Mouse (Mus musculus): Measurements from ENCODE around the gene Max.

The Max gene

GRCm38 (mm10) chr12:76920990-76921389 is 41.0 kb downstream of the Max start:
- no peak for DNase-seq (ENCODE audit: low spot score in 2 of 2)

GRCm38 (mm10) chr12:76920398-76920797 is 41.6 kb downstream of the Max start:
- no peak for DNase-seq (ENCODE audit: low spot score in 2 of 2)

GRCm38 (mm10) chr12:76918855-76919254 is 43.1 kb downstream of the Max start:
- DNase-seq (ENCODE audit: low spot score in 2 of 2) = no peak

- no peak for DNase-seq (ENCODE audit: low spot score in 2 of 2)
These were observed 43.9 kb downstream of the Max start for GRCm38 (mm10) chr12:76918113-76918512.

DNA sequence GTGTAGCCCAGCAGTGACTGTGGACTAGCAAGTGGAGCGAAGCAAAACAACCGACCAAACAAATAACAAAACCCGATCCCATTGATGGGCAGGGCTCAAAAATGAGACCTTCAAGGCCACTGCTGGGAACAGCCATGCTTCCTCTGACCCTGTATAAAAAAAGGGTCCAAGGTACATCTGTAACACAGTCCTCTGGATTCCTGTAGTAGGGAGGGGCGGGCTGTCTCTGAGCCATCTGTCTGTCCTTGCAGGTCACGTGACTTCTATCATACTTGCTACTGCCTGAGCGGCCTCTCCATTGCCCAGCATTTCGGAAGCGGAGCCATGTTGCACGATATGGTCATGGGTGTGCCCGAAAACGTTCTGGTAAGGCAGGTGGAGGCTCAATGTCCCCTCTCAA is 45.8 kb downstream of the Max start:
- no peak for DNase-seq (ENCODE audit: low spot score in 2 of 2)

DNA sequence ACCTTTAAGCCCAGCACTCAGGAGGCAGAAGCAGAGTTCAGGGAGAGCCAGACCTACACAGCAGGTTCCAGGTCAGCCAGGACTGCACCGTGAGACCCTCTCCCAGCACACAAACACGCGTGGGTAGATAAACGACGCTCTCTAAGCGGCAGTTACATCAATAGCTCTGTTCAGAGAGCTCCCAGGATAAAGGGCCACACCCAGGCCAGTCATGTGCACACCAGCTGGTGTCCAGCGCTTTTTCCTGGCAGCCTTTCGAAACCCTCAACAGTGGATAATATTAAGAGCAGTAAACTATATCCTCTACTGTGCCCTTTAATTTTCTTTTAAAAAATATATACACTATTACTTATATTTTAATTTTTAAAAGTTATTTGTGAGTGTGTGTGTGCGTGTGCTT is 49.8 kb downstream of the Max start:
- DNase-seq (ENCODE audit: low spot score in 2 of 2) = no peak

- no peak for DNase-seq (ENCODE audit: low spot score in 2 of 2)
These were observed 50.8 kb downstream of the Max start for GRCm38 (mm10) chr12:76911171-76911726.

- DNase-seq (ENCODE audit: low spot score in 2 of 2) = no peak
These were observed 51.6 kb downstream of the Max start for GRCm38 (mm10) chr12:76910258-76910940.

- no peak for DNase-seq (ENCODE audit: low spot score in 2 of 2)
These were observed 52.8 kb downstream of the Max start for GRCm38 (mm10) chr12:76909218-76909617.

- no peak for DNase-seq (ENCODE audit: low spot score in 2 of 2)
These were observed 55.7 kb downstream of the Max start for GRCm38 (mm10) chr12:76906278-76906677.

GRCm38 (mm10) chr12:76901508-76902294 is 60.3 kb downstream of the Max start:
- DNase-seq (ENCODE audit: low spot score in 2 of 2) = no peak

DNA sequence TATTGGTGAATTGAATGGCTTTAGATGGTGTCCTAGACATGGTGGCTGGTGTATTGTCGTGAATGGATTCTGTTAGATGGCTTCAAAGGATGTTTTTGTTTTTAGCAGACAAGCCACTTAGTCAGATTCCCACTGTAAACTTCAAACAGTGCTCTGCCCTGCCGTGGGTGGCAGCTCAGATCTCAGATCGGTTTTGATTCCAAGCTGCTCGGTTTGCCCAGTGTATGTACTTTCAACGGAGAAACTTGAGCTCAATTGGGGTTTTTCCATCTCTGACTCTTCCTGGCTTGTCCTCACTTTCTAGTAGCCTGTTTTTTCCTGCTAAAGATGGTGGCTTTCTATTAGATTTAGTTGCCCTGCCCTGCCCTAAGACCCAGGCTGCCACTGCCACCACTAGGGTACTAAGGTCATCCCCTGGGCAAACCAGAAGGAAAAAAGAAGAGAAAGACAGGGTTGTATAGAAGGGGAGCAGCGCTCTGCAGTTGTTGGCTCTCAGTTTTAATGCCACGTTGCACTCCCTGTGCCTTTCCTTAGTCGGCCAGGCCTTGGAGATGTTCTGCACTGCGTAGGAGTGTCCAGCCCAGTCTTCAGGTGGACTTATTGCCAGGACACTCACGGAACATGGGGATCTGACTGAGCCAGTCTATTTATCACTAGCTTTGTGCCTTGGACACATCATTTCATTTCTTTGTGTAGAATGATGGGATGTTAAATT is 62.6 kb downstream of the Max start:
- no peak for DNase-seq (ENCODE audit: low spot score in 2 of 2)

DNA sequence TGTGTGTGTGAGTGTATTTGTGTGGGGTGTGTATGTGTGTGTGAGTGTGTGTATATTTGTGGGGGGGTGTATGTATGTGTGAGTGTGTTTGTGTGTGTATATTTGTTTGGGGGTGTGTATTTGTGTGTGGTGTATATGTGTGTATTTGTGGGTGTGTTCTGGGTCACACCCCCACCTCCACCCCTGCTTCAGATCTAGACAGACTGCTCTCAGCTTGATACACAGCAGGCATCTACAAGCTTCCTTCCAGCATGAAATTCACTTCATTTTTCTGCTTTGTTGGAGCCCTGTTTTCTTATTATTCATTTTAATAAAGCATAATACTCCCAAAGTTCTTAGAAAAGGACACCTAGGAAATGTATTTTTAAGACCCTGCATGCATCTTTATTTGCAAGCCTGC is 63.9 kb downstream of the Max start:
- DNase-seq (ENCODE audit: low spot score in 2 of 2) = no peak

GRCm38 (mm10) chr12:76897006-76897405 is 65.0 kb downstream of the Max start:
- DNase-seq (ENCODE audit: low spot score in 2 of 2) = no peak

GRCm38 (mm10) chr12:76896566-76896965 is 65.4 kb downstream of the Max start:
- no peak for DNase-seq (ENCODE audit: low spot score in 2 of 2)

DNA sequence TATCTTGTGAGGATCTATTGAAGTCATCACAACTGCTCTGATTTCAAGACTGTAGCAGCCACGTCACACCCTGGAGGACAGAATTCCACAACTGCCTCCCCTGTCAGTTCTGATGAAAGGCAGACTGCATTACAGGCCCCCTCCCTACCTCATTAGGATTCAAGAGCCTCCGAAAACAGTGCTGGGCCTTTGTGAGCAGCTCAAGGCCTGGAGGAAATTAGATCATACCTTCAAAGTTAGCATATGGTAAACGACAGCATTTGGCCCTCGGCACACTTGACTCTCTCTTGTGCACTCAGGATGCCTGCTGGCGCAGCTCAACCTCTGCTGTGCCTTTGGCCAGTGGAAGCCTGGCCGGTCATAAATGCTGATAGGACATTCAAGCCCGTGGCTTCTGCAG is 66.2 kb downstream of the Max start:
- DNase-seq (ENCODE audit: low spot score in 2 of 2) = no peak

DNA sequence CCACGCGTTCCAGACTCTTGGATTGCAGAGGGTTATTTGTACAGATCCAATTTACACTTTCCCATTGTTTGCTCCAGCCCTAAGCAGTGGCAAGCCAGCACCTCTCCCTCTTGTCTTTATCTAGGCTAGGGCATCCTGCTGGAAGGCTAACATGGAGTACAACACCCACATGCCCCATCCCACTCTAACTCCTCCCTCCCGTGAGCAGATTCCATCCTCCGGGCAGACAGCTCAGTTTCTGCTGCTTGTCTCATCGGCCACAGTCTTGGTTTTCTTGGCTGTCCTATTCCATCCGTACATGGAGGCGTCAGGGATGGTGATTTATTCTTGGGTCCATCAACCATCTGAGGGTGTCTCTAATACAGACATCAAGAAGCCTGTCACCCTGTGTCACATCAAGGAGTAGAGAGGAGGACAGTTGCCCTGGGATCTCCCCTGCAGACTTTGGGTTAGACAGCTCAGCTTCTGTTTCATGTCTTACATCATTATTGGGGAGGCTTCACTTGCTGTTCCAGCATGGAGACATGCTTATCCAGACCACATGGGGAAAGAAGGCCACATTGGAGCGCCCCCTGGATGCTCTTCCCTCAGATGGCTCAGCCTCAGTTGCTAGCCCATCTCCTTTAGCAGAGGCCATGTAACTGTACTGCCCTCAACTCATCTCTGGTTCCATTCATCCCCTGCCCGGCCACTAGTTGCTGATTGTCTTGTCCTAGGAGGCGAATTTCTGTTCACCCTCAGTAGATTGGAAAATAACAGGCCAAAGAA is 67.0 kb downstream of the Max start:
- DNase-seq (ENCODE audit: low spot score in 2 of 2) = no peak

DNA sequence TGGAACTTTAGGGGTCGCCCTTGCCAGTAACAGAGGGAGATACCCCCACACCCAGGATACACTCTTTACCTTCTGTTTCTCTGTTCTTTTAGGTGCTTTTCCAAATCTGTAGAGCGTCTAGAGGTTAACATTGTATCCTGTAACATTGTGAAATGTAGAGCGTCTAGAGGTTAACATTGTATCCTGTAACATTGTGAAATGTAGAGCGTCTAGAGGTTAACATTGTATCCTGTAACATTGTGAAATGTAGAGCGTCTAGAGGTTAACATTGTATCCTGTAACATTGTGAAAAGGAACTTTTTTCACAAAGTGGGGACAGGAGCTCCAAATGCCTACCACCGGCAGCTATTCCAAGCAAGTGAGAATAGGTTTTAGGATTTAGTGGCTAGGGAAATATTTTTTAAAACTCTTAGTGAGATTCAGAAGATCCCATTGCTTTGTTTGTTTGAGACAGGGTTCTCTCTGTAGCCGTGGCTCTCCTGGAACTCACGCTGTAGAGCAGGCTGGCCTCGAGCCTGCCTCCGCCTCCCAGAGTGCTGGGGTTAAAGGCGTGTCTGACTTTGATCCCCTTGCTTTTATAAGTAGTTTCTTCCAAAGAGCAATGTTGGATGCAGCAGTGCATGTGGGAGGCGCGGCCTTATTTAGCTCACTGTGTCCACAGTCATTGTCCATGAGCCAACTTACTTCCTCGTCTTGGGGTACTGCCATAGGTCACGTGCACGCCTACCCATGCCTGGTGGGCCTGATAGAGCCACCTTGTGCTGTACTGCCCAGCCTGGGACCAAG is 68.9 kb downstream of the Max start:
- DNase-seq (ENCODE audit: low spot score in 2 of 2) = no peak

- no peak for DNase-seq (ENCODE audit: low spot score in 2 of 2)
These were observed 70.8 kb downstream of the Max start for GRCm38 (mm10) chr12:76891160-76891559.

DNA sequence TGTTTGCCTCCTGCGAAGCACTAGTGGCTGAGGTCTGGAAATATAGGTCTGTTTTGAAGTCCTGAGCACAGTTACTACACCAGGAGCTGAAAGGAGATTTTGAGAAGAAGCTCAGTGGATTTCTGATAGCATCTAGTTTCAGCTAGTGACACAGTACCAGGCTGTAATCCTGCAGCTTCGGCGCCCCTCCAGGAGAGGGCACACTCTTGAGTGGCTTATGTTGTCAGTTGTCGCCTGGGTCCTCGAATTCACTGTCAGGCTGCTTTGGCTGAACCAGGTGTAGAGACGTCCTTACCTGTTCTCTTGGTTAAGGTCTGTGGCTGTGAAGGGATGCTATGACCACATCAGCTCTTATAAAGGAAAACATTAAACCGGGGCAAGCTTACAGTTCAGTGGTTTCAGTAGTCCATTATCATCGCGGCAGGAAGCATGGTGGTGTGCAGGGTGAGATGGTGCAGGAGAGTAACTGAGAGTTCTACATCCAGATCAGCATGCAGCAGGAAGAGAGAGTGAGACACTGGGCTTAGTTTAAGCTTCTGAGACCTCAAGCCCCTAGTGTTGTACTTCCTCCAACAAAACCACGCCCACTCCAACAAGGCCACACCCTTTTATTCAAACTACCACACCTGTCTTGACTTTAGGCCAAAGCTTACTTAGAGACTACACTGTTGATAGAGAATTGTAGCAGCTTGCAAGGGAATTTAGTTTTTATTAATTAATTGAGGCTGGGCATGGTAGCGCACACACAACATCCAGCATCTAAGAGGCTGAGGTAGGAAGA is 72.4 kb downstream of the Max start:
- no peak for DNase-seq (ENCODE audit: low spot score in 2 of 2)
